Mouse (Mus musculus): ENCODE results near the gene Vwa5b1. TPM values are rescaled to one million over a fixed set of nuclear protein-coding genes. Genes with fewer than 3 reads are reported as not detected.

Gene Vwa5b1
- 0.08 and 0.30 TPM in 2 replicates for polyA plus RNA-seq (2014; fragmentation: Nextera tagmentation; extraction: Ambion mirVana)

- 0 out of 2 replicates have a peak, but pooled peaks cover 4% of the 10 kb centered on the region for H3K9me3 ChIP-seq (ENCODE audit: control insufficient read depth, low read length)
Observed at GRCm38 (mm10) chr4:138635428-138636145, at the start of gene Vwa5b1. Gene Vwa5b1 (minus strand): TSS chr4:138635884.

GRCm38 (mm10) chr4:138682760-138683159 lies 47.1 kb upstream of the Vwa5b1 start:
- H3K4me3 ChIP-seq (ENCODE audit: low read depth, low read length) = no peak overlapping the region
- H3K9me3 ChIP-seq (ENCODE audit: control insufficient read depth, low read length) = no peaks in the 10 kb centered on the region
- DNase-seq (ENCODE audit: low spot score) = no peak
- no peak overlapping the region for H3K4me2 ChIP-seq (ENCODE audit: low read depth, low read length)
- H3K36me3 ChIP-seq (ENCODE audit: control insufficient read depth, insufficient read depth, low read length) = no peaks in the 10 kb centered on the region
- H3K4me1 ChIP-seq (ENCODE audit: control insufficient read depth, insufficient read depth, low read length) = no peaks in the 10 kb centered on the region
- H3K27me3 ChIP-seq (replicated peaks; ENCODE audit: control insufficient read depth, insufficient read depth, low read length) = no peaks in the 10 kb centered on the region
- H3K27ac ChIP-seq (replicated peaks; ENCODE audit: low read depth, low read length) = no peak overlapping the region
- no peak overlapping the region for H3K9ac ChIP-seq (ENCODE audit: low read depth, low read length)
- 66% methylated on average over 2 of the region's 2 CpGs for WGBS
- ATAC-seq (ENCODE audit: low read depth) = no peak

More at GRCm38 (mm10) chr4:138635428-138636145, at the start of gene Vwa5b1:
- H3K4me2 ChIP-seq (ENCODE audit: low read depth, low read length) = no peak within 1 kb of the TSS
- H3K4me1 ChIP-seq (ENCODE audit: control insufficient read depth, insufficient read depth, low read length) = no peaks in the 10 kb centered on the region
- no peak for DNase-seq (ENCODE audit: low spot score)
- no peak; the same call in 1 of the 2 replicates for ATAC-seq (ENCODE audit: low read depth)
- H3K27me3 ChIP-seq (replicated peaks; ENCODE audit: control insufficient read depth, insufficient read depth, low read length) = no peaks in the 10 kb centered on the region
- no peaks in the 10 kb centered on the region for H3K36me3 ChIP-seq (ENCODE audit: control insufficient read depth, insufficient read depth, low read length)
- H3K9ac ChIP-seq (ENCODE audit: low read depth, low read length) = no peak within 1 kb of the TSS
- H3K4me3 ChIP-seq (ENCODE audit: low read depth, low read length) = no peak within 1 kb of the TSS
- WGBS = 14% methylated on average over 6 of the region's 8 CpGs
- no peak within 1 kb of the TSS for H3K27ac ChIP-seq (replicated peaks; ENCODE audit: low read depth, low read length)

GRCm38 (mm10) chr4:138680124-138680523 lies 44.4 kb upstream of the Vwa5b1 start:
- H3K36me3 ChIP-seq (ENCODE audit: control insufficient read depth, insufficient read depth, low read length) = no peaks in the 10 kb centered on the region
- no peaks in the 10 kb centered on the region for H3K9me3 ChIP-seq (ENCODE audit: control insufficient read depth, low read length)
- H3K4me3 ChIP-seq (ENCODE audit: low read depth, low read length) = no peak overlapping the region
- H3K27ac ChIP-seq (replicated peaks; ENCODE audit: low read depth, low read length) = no peak overlapping the region
- H3K9ac ChIP-seq (ENCODE audit: low read depth, low read length) = no peak overlapping the region
- no peaks in the 10 kb centered on the region for H3K27me3 ChIP-seq (replicated peaks; ENCODE audit: control insufficient read depth, insufficient read depth, low read length)
- ATAC-seq (ENCODE audit: low read depth) = no peak
- no peak for DNase-seq (ENCODE audit: low spot score)
- 73% methylated on average over 4 of the region's 4 CpGs for WGBS
- H3K4me1 ChIP-seq (ENCODE audit: control insufficient read depth, insufficient read depth, low read length) = no peaks in the 10 kb centered on the region
- no peak overlapping the region for H3K4me2 ChIP-seq (ENCODE audit: low read depth, low read length)

- DNase-seq (ENCODE audit: low spot score) = peak; percentile 39
- WGBS = 28% methylated on average over 16 of the region's 16 CpGs
Observed at GRCm38 (mm10) chr4:138677579-138677978, 41.9 kb upstream of the Vwa5b1 start.

GRCm38 (mm10) chr4:138676480-138676879 lies 40.8 kb upstream of the Vwa5b1 start:
- Histone ChIP-seq H3K9ac (ENCODE audit: low read depth, low read length) (no peak overlapping the region), H3K27me3 (replicated peaks; ENCODE audit: control insufficient read depth, insufficient read depth, low read length) (no peaks in the 10 kb centered on the region), H3K4me1 (ENCODE audit: control insufficient read depth, insufficient read depth, low read length) (no peaks in the 10 kb centered on the region), H3K36me3 (ENCODE audit: control insufficient read depth, insufficient read depth, low read length) (no peaks in the 10 kb centered on the region), H3K27ac (replicated peaks; ENCODE audit: low read depth, low read length) (no peak overlapping the region), H3K9me3 (ENCODE audit: control insufficient read depth, low read length) (no peaks in the 10 kb centered on the region), H3K4me2 (ENCODE audit: low read depth, low read length) (no peak overlapping the region), H3K4me3 (ENCODE audit: low read depth, low read length) (no peak overlapping the region)
- 11% methylated on average over 16 of the region's 16 CpGs for WGBS
- DNase-seq (ENCODE audit: low spot score) (peak; percentile 80), ATAC-seq (ENCODE audit: low read depth) (no peak)

More at GRCm38 (mm10) chr4:138677579-138677978, 41.9 kb upstream of the Vwa5b1 start:
- H3K4me1 ChIP-seq (ENCODE audit: control insufficient read depth, insufficient read depth, low read length) = no peaks in the 10 kb centered on the region
- no peaks in the 10 kb centered on the region for H3K27me3 ChIP-seq (replicated peaks; ENCODE audit: control insufficient read depth, insufficient read depth, low read length)
- no peak overlapping the region for H3K9ac ChIP-seq (ENCODE audit: low read depth, low read length)
- H3K36me3 ChIP-seq (ENCODE audit: control insufficient read depth, insufficient read depth, low read length) = no peaks in the 10 kb centered on the region
- no peak for ATAC-seq (ENCODE audit: low read depth)
- no peak overlapping the region for H3K27ac ChIP-seq (replicated peaks; ENCODE audit: low read depth, low read length)
- H3K4me2 ChIP-seq (ENCODE audit: low read depth, low read length) = 0 out of 2 replicates have a peak overlapping the region, but pooled peaks have one; percentile 7
- no peak overlapping the region for H3K4me3 ChIP-seq (ENCODE audit: low read depth, low read length)
- no peaks in the 10 kb centered on the region for H3K9me3 ChIP-seq (ENCODE audit: control insufficient read depth, low read length)

- H3K9me3 ChIP-seq (ENCODE audit: control insufficient read depth, low read length) = no peaks in the 10 kb centered on the region
- H3K27ac ChIP-seq (replicated peaks; ENCODE audit: low read depth, low read length) = no peak overlapping the region
- no peaks in the 10 kb centered on the region for H3K4me1 ChIP-seq (ENCODE audit: control insufficient read depth, insufficient read depth, low read length)
- H3K27me3 ChIP-seq (replicated peaks; ENCODE audit: control insufficient read depth, insufficient read depth, low read length) = no peaks in the 10 kb centered on the region; the same call in 1 of the 2 replicates
- no peaks in the 10 kb centered on the region for H3K36me3 ChIP-seq (ENCODE audit: control insufficient read depth, insufficient read depth, low read length)
- no peak overlapping the region for H3K4me2 ChIP-seq (ENCODE audit: low read depth, low read length)
- no peak overlapping the region for H3K9ac ChIP-seq (ENCODE audit: low read depth, low read length)
- H3K4me3 ChIP-seq (ENCODE audit: low read depth, low read length) = no peak overlapping the region
- DNase-seq (ENCODE audit: low spot score) (no peak), ATAC-seq (ENCODE audit: low read depth) (no peak)
- 49% methylated on average over 4 of the region's 4 CpGs for WGBS
Observed at GRCm38 (mm10) chr4:138672160-138672559, 36.5 kb upstream of the Vwa5b1 start.

- ATAC-seq (ENCODE audit: low read depth) = no peak
- 73% methylated on average over 11 of the region's 11 CpGs for WGBS
- H3K4me2 ChIP-seq (ENCODE audit: low read depth, low read length) = no peak overlapping the region
- H3K36me3 ChIP-seq (ENCODE audit: control insufficient read depth, insufficient read depth, low read length) = no peaks in the 10 kb centered on the region
- no peak overlapping the region for H3K4me3 ChIP-seq (ENCODE audit: low read depth, low read length)
- no peaks in the 10 kb centered on the region for H3K4me1 ChIP-seq (ENCODE audit: control insufficient read depth, insufficient read depth, low read length)
- H3K9me3 ChIP-seq (ENCODE audit: control insufficient read depth, low read length) = no peaks in the 10 kb centered on the region
- no peak overlapping the region for H3K27ac ChIP-seq (replicated peaks; ENCODE audit: low read depth, low read length)
- H3K27me3 ChIP-seq (replicated peaks; ENCODE audit: control insufficient read depth, insufficient read depth, low read length) = no peaks in the 10 kb centered on the region; the same call in 1 of the 2 replicates
- no peak overlapping the region for H3K9ac ChIP-seq (ENCODE audit: low read depth, low read length)
- DNase-seq (ENCODE audit: low spot score) = no peak
Observed at GRCm38 (mm10) chr4:138670093-138670889, 34.6 kb upstream of the Vwa5b1 start.

- ATAC-seq (ENCODE audit: low read depth) (no peak), DNase-seq (ENCODE audit: low spot score) (no peak)
- no peak overlapping the region for H3K9ac ChIP-seq (ENCODE audit: low read depth, low read length)
- H3K36me3 ChIP-seq (ENCODE audit: control insufficient read depth, insufficient read depth, low read length) = no peaks in the 10 kb centered on the region
- H3K4me2 ChIP-seq (ENCODE audit: low read depth, low read length) = no peak overlapping the region
- H3K4me1 ChIP-seq (ENCODE audit: control insufficient read depth, insufficient read depth, low read length) = no peaks in the 10 kb centered on the region
- H3K27me3 ChIP-seq (replicated peaks; ENCODE audit: control insufficient read depth, insufficient read depth, low read length) = no peaks in the 10 kb centered on the region; the same call in 1 of the 2 replicates
- H3K4me3 ChIP-seq (ENCODE audit: low read depth, low read length) = no peak overlapping the region
- H3K9me3 ChIP-seq (ENCODE audit: control insufficient read depth, low read length) = no peaks in the 10 kb centered on the region
- 69% methylated on average over 10 of the region's 10 CpGs for WGBS
- no peak overlapping the region for H3K27ac ChIP-seq (replicated peaks; ENCODE audit: low read depth, low read length)
Observed at GRCm38 (mm10) chr4:138666521-138666920, 30.8 kb upstream of the Vwa5b1 start.
